10 mouse cellular contexts compared by ENCODE assay signal in the genomic region with DNA sequence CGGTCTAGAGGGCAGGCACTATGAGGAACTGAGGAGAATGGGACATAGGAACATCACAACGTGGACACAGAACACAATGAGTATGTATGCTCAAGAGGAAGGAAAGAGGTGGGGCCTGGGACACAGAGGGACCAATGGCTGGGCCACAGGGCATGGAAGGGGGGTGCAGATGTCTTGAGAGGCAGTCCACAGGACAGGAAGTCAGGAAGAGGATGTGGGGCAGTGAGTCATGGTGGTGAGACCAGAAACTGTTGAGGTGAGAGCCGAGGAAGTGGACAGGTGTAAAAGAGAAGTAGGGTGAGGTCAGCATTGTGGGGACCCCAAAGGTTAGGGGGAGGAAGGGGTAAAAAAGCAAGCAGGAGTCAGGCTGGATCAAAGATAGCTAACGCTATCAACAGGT. TPM values are rescaled to one million over a fixed set of nuclear protein-coding genes. Genes with fewer than 3 reads are reported as not detected.
DNase-seq lines count a peak whose midpoint lies in the region; ATAC-seq lines count a peak whose summit lies in the region.
"Had no signal": no experiment of that assay in that cellular context is flagged by ENCODE, and none has a peak within 500 bp of the region (broad histone marks: within the 10 kb centered on the region; RNA-seq: fewer than 3 reads in every experiment).

No protein-coding gene starts in this region.

- no peaks in the 10 kb centered on the region for H3K27me3 ChIP-seq in kidney, embryonic 15.5 days
- no peaks in the 10 kb centered on the region for H3K27me3 ChIP-seq in intestine, embryonic 15.5 days (replicated peaks)

- intact Hi-C loops in heart, postnatal 25 days (cut with DNase I): loop anchor here (5.0 kb wide), 1 partner anchor 40 kb away; no protein-coding TSS in a partner anchor

- ATAC-seq in kidney, embryonic 15.5 days (replicated peaks; ENCODE audit: low FRiP score): no peak
- ATAC-seq in megakaryocyte, adult 5-6 weeks (ENCODE audit: poor library complexity, severe bottlenecking): peak; percentile 98
- no peak for ATAC-seq in intestine, embryonic 15.5 days

- no peaks in the 10 kb centered on the region for H3K9me3 ChIP-seq in kidney, embryonic 15.5 days (replicated peaks)
- H3K9me3 ChIP-seq in intestine, embryonic 15.5 days: no peaks in the 10 kb centered on the region

- no peaks in the 10 kb centered on the region for H3K36me3 ChIP-seq in kidney, embryonic 15.5 days
- no peaks in the 10 kb centered on the region for H3K36me3 ChIP-seq in intestine, embryonic 15.5 days

- no peak overlapping the region for H3K4me3 ChIP-seq in kidney, embryonic 15.5 days (replicated peaks)
- no peak overlapping the region for H3K4me3 ChIP-seq in intestine, embryonic 15.5 days (replicated peaks)
- H3K4me3 ChIP-seq: erythroblast, embryonic 14.5 days had no signal

- no peak overlapping the region for H3K4me2 ChIP-seq in kidney, embryonic 15.5 days
- H3K4me2 ChIP-seq in intestine, embryonic 15.5 days (replicated peaks): no peak overlapping the region

- peak; percentile 48 for DNase-seq in kidney, adult 9 months
- peak; percentile 35 for DNase-seq in heart, postnatal 25 days (ENCODE audit: low spot score)
- peak; percentile 22 for DNase-seq in thymus, postnatal 25 days
- no peak for DNase-seq in frontal cortex, postnatal 36 days (ENCODE audit: low spot score in 2 of 2)
- no peak for DNase-seq in gastrocnemius, postnatal 10 days

- H3K27ac ChIP-seq in kidney, embryonic 15.5 days: no peak overlapping the region
- no peak overlapping the region for H3K27ac ChIP-seq in intestine, embryonic 15.5 days

- no peak overlapping the region for H3K9ac ChIP-seq in kidney, embryonic 15.5 days
- H3K9ac ChIP-seq in intestine, embryonic 15.5 days: no peak overlapping the region

- WGBS in kidney, embryonic 15.5 days: 68% methylated on average over 4 of the region's 4 CpGs
- WGBS in intestine, embryonic 15.5 days: 68% methylated on average over 4 of the region's 4 CpGs

- H3K4me1 ChIP-seq in kidney, embryonic 15.5 days: peaks cover 8% of the 10 kb centered on the region
- H3K4me1 ChIP-seq in intestine, embryonic 15.5 days (replicated peaks): no peaks in the 10 kb centered on the region

RNA-seq across cellular contexts. Expression of gene Hip1, which starts 7.6 kb away (rescaled TPM):
- polyA plus RNA-seq in kidney, embryonic 15.5 days (2015; fragmentation: Nextera tagmentation; extraction: Ambion mirVana): 43.2 and 45.2 TPM in 2 replicates
- 10 to 100 TPM; 30.0 to 36.0 TPM for total RNA-seq in heart, postnatal 25 days (2021)
- total RNA-seq in megakaryocyte, adult 5-6 weeks (2015): 21.6 and 28.9 TPM in 2 replicates
- 34.7 and 39.9 TPM in 2 replicates for total RNA-seq in megakaryocyte, adult 5-6 weeks (2017)
- 20.1 and 20.9 TPM in 2 replicates for polyA plus RNA-seq in intestine, embryonic 15.5 days (2015; fragmentation: Nextera tagmentation; extraction: Ambion mirVana)
- total RNA-seq in gastrocnemius, postnatal 10 days (2021): 10 to 100 TPM; 82.8 to 92.7 TPM
- polyA plus RNA-seq: erythroblast, embryonic 14.5 days had no signal

RNA-seq across cellular contexts. Expression of gene Ccl26, which starts 26.0 kb away (rescaled TPM):
- polyA plus RNA-seq in kidney, embryonic 15.5 days (2015; fragmentation: Nextera tagmentation; extraction: Ambion mirVana): not detected in 2 replicates
- not detected for total RNA-seq in heart, postnatal 25 days (2021)
- total RNA-seq in megakaryocyte, adult 5-6 weeks (2015): not detected in 2 replicates
- total RNA-seq in megakaryocyte, adult 5-6 weeks (2017): not detected in 2 replicates
- polyA plus RNA-seq in intestine, embryonic 15.5 days (2015; fragmentation: Nextera tagmentation; extraction: Ambion mirVana): not detected in 2 replicates
- total RNA-seq in gastrocnemius, postnatal 10 days (2021): not detected
- total RNA-seq: layer of hippocampus, postnatal 10 days had no signal
- polyA plus RNA-seq: erythroblast, embryonic 14.5 days had no signal

RNA-seq across cellular contexts. Expression of gene Ccl24, which starts 35.5 kb away (rescaled TPM):
- polyA plus RNA-seq in kidney, embryonic 15.5 days (2015; fragmentation: Nextera tagmentation; extraction: Ambion mirVana): 1.9 and 2.4 TPM in 2 replicates
- 1 to 10 TPM; 2.1 to 2.2 TPM for total RNA-seq in heart, postnatal 25 days (2021)
- total RNA-seq in megakaryocyte, adult 5-6 weeks (2015): 0.25 and 3.5 TPM in 2 replicates
- 0.37 TPM in 1 of 2 replicates, not detected in the other for total RNA-seq in megakaryocyte, adult 5-6 weeks (2017)
- polyA plus RNA-seq in intestine, embryonic 15.5 days (2015; fragmentation: Nextera tagmentation; extraction: Ambion mirVana): 19.0 and 22.5 TPM in 2 replicates
- total RNA-seq in gastrocnemius, postnatal 10 days (2021): 1 to 10 TPM; 1.7 to 3.2 TPM
- total RNA-seq: layer of hippocampus, postnatal 10 days had no signal

Comparison
In these comparisons a context has a peak if more than half of its experiments do, and no peak if none do; other contexts are left out.
1. DNase-seq: peak in kidney, adult 9 months (single experiment), heart, postnatal 25 days (single experiment) and thymus, postnatal 25 days (single experiment); none in frontal cortex, postnatal 36 days (0 of 2) and gastrocnemius, postnatal 10 days (single experiment).